Mouse (Mus musculus) fat pad, adult 2 months (tissue): ENCODE measurements at regions not wholly inside any gene's neighbourhood (a gene's known extent, or its start where the extent isn't known, plus 50 kb on each side); places are given as distances from the start of the nearest gene placed in this dataset.

Experiments used
- DNase-seq: peaks from one replicate; pipeline ENCODE4 v3.0.0-alpha.2; 2011; ENCODE audit warnings: low read depth, low spot score; ENCODE audit errors: extremely low read depth

- no peak for DNase-seq
Observed at GRCm38 (mm10) chr12:10016710-10017581, 352.8 kb upstream of the Nt5c1b start.

- no peak for DNase-seq
Observed at GRCm38 (mm10) chr12:10035479-10035878, 334.3 kb upstream of the Nt5c1b start.

GRCm38 (mm10) chr12:10062006-10062514 lies 307.7 kb upstream of the Nt5c1b start:
- DNase-seq: no peak

- no peak for DNase-seq
Observed at GRCm38 (mm10) chr12:10078341-10078740, 291.4 kb upstream of the Nt5c1b start.

- DNase-seq: no peak
Observed at GRCm38 (mm10) chr12:10079482-10079881, 290.3 kb upstream of the Nt5c1b start.

- DNase-seq: no peak
Observed at GRCm38 (mm10) chr12:10112874-10113453, 256.8 kb upstream of the Nt5c1b start.

GRCm38 (mm10) chr12:10122102-10122501 lies 247.7 kb upstream of the Nt5c1b start:
- DNase-seq: no peak

- DNase-seq: no peak
Observed at GRCm38 (mm10) chr12:10127995-10128573, 241.7 kb upstream of the Nt5c1b start.

- no peak for DNase-seq
Observed at GRCm38 (mm10) chr12:10134141-10134540, 235.6 kb upstream of the Nt5c1b start.

- DNase-seq: peak; percentile 26
Observed at GRCm38 (mm10) chr12:10135915-10136314, 233.9 kb upstream of the Nt5c1b start.

GRCm38 (mm10) chr12:10140131-10140530 lies 229.6 kb upstream of the Nt5c1b start:
- DNase-seq: no peak

GRCm38 (mm10) chr12:10160837-10161236 lies 208.9 kb upstream of the Nt5c1b start:
- DNase-seq: no peak

- no peak for DNase-seq
Observed at GRCm38 (mm10) chr12:10168042-10168441, 201.7 kb upstream of the Nt5c1b start.

GRCm38 (mm10) chr12:10168581-10168980 lies 201.2 kb upstream of the Nt5c1b start:
- no peak for DNase-seq

GRCm38 (mm10) chr12:10178718-10179117 lies 191.1 kb upstream of the Nt5c1b start:
- DNase-seq: no peak

GRCm38 (mm10) chr12:10179147-10179814 lies 190.5 kb upstream of the Nt5c1b start:
- no peak for DNase-seq

- no peak for DNase-seq
Observed at GRCm38 (mm10) chr12:10179815-10180468, 189.8 kb upstream of the Nt5c1b start.

- DNase-seq: no peak
Observed at GRCm38 (mm10) chr12:10182589-10182988, 187.2 kb upstream of the Nt5c1b start.

- DNase-seq: no peak
Observed at GRCm38 (mm10) chr12:10186576-10186975, 183.2 kb upstream of the Nt5c1b start.

GRCm38 (mm10) chr12:10189746-10190145 lies 180.0 kb upstream of the Nt5c1b start:
- DNase-seq: no peak
